Mouse (Mus musculus) adrenal gland, adult 18-20 months (tissue): ENCODE measurements at regions not wholly inside any gene's neighbourhood (a gene's known extent, or its start where the extent isn't known, plus 50 kb on each side); places are given as distances from the start of the nearest gene placed in this dataset.

Experiments
- DNase-seq, 2 experiments: peaks; one replicate each; pipeline ENCODE4 v3.0.0; 2021 to 2022; ENCODE audit warnings: low spot score in 2 of 2

DNA sequence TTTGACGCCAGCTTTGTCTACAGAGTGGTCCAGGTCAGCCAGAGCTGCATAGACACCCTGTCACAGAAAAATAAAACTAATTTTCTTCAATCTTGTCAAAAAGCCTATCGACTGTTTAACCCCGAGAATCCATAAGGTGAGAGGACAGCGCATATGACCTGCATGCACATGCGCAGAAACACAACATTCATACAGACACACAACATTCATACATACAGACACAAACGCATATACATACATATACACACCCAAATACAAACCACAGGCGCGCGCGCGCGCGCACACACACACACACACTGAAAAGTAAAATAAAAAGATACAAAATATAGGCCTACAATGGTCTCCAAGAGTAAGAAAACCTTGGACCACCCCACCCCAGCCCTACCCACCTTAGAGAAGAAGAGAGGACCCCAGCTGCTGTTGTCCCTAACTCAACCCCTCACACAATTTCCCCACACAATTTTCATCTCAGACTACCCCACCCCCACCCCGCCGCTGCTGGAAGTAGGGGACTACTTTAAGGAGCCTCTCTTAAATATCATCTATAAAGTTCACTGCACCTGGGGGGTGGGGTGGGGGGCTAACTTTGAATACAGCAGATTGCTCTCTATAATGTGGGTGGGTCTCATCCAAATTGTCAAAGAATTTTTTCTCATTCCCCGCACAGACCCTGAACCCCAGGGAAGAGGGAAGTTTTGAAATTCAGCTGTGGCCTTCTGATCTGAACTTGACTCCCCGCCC, 52.2 kb upstream of the Chd2 start:
- DNase-seq, result no peak

DNA sequence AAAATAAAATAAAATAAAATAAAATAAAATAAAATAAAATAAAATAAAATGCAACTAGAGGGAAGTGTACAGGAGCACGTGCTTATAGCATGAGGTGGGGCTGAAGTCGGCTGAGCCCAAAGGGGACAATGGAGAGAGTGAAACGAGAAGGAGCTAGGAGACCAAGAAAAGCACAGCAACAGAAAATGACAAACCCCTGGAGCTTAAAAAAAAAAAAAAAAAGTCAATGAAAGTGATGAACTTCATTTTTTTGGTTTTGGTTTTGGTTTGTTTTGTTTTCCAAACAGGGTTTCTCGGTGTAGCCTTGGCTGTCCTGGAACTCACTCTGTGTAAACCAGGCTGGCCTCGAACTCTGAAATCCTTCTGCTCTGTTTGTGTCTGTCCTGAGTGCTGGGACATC, 51.2 kb upstream of the Chd2 start:
- no peak for DNase-seq
